Mouse (Mus musculus) olfactory bulb, adult 2 months (tissue): ENCODE measurements around the gene Eif1.

Experiments used
- CTCF ChIP-seq: fragments of 200-500 bp; IDR thresholded peaks from 2 replicates; pipeline ENCODE4 v1.5.1; 2012; ENCODE audit warnings: low read depth, mild to moderate bottlenecking, low read length, moderate library complexity; ENCODE audit not compliant: insufficient read depth
- POLR2A ChIP-seq: fragments of 200-500 bp; IDR thresholded peaks from 2 replicates; pipeline ENCODE4 v1.6.1; 2012; ENCODE audit warnings: mild to moderate bottlenecking, low read depth, low read length, moderate library complexity; ENCODE audit not compliant: insufficient read depth

- TF ChIP-seq POLR2A (no peak), CTCF (no peak)
Observed at GRCm38 (mm10) chr11:100332766-100333515, 13.3 kb downstream of the Eif1 start.
